Mouse (Mus musculus): ENCODE data around the gene Tnxb.
"Not testable (repeated sequence)": the region's sequence is repeated elsewhere in the genome, so short reads cannot be mapped to it uniquely, and the experiment has no call there.

Gene Tnxb

DNA sequence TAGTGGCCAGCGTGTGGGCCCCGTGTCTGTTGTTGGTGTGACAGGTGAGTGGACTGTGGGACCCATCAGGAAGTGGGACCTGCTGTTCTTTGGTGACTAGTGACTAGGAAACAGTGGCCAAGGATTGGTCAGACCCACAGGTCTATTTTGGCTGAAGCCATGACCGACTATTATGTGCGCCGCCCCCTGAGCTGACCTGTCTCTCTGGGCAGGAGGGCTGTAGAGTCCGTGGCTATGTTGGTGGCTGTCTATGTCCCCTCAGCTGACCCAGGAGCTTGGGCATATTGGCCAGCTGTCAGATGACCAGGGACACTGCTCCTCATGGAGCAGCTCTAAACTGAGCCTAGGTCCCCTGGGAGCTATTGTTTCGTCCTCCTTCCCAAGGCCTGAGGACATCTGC is 18.6 kb downstream of the Tnxb start:
- DNase-seq = no peak

DNA sequence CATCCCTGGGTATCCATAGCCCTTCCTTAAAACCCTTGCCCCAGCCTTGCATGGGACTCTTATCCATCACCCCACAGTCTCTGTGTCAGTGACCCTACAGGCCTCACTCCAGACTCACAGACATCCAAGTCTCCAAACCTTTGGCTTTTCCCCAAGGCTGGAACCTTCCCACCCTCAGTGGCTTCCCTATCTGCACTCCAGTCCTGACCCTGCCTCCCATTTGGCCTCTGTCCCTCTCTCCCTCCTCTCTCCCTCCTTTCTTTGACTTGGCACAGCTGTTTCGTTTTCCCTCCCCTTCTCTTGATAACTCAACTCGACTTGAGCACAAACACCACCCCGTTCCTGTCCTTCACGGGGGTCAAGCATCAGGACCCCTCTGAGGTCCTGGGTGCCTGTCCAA is 20.1 kb downstream of the Tnxb start:
- peak; percentile 60 for DNase-seq

DNA sequence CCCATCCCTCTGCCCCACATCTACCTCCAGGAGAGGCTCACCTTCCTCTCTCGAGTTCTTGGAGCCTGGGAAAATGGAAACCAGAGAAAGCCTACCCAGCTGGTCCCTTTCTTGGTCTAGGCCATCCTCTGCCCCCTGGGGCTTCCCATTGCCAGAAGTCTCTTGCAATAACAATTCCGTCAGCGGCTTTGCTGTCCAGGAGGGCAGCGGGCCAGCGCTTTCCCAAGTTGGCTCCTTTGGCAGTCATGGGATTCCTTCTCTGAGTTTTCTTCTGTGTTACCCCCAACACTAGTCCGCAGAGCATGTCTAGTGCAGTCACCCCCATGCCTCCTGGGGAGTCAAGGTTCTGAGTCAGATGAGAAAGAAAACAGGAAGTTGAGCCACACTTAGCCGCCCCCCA is 22.6 kb downstream of the Tnxb start:
- peak; percentile 46 for DNase-seq

DNA sequence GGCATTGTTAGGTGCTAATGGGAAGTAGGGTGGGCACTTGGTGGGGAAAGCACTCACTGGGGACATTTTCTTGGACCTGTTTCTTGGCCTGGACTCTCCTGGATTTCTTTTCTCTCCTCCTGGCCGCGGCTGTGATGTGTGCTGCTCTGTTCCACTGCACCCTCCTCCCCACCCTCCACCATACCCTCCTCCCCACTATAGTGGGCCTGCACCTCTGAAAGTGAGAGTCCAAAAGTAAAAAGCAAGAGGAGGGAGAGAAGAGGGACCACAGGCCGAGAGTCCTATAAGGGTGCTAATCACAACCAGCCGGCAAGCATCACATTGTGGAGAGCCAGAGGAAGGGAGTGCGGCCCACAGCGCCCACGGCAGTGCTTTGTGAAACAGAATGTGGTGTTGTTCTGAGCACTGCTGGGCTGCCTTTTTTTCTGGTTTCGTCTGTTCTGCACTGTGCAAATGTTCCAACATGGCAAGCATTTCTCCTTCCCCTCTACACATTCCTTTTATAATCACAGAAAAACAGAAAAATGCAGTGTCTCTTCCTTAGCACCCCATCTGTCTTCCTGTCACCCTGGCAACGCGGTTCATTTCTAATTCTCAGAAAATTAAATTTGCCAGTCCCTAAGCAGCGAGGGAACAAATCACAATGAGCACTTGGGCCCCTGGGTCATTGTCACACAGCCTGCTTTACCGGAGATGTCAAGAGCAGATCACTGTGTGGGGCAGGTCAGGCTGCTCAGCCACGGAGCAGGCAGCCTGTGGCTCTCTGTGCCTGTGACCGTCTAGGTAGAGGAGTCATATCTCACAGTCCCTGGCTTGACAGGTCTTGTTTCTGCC is 29.5 kb downstream of the Tnxb start:
- no peak for DNase-seq

DNA sequence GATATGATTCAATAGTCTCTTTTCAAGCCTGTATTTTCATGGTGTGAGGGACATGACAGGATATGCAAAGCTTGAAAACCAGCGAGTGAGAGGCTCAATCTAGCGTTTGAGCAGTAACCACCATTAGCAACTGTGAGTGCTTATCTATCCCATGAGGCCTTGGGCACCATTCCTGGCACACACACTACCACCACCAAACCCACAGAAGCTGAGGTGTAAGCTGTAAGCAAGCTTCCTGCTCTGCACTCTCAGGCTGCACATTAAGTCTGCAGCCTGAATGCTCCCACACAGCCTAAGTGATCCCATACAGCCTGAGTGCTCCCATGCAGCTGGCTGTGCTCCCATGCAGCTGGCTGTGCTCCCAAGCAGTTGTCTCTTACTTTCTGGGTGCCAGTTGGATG is 30.3 kb downstream of the Tnxb start:
- no peak for DNase-seq

DNA sequence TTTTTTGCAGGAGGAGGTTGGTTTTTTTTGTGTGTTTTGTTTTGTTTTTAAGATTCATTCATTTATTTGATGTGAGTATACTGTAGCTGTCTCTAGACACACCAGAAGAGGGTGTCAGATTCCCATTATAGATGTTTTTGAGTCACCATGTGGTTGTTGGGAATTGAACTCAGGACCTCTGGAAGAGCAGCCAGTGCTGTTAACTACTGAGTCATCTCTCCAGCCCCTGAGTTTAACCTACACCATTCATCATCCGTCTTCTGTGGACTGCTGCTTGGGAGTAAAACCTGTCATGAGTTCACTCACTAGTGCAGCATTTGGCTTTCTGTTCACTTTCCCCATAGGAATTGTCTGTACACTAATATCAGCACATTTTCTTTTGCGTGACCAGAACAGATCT is 36.1 kb downstream of the Tnxb start:
- not testable (repeated sequence) for DNase-seq

DNA sequence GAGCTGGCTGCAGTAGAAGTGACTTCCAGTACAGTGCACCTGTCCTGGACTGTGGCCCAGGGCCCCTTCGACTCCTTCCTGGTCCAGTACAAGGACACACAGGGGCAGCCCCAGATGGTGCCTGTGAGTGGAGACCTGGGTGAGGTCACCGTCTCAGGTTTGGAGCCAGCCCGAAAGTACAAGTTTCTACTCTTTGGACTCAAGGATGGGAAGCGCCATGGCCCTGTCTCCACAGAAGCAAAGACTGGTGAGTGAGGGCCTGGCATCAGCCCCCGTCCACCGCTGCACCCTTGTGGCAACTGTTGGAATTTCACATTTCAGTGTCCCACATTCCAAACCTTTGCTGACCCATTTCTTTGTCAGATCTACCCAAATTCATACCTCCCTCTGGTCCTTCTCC is 42.6 kb downstream of the Tnxb start:
- peak; percentile 76 for DNase-seq

DNA sequence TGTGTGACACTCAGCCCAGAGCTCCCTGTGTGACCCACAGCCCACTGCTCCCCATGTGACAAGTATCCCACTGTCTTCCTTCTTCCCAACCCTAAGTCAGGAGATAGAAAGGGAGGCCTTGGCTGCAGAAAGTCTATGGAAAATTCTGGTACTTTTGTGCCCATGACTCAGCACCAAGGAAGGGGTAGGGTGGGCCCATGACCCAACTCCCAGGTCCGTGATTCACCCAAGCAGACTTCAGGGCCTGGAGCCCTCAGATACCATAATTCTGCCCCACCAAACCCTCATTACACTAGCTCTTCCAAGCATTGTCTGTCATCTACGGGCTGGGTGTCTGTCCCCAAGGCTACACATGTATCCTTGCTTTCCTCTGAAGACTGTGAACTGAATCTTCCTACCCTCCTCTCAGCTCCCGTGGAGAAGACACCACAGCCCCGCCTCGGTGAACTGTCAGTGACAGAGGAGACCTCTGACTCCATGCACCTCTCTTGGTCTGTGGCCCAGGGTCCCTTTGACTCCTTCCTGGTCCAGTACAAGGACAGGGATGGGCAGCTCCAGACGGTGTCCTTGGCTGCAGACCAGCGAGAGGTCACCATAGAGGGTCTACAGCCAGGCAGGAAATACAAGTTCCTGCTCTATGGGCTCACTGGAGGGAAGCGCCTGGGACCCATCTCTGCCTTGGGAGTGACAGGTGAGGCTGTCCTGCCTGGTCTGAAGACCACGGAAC is 44.0 kb downstream of the Tnxb start:
- DNase-seq = peak; percentile 32

DNA sequence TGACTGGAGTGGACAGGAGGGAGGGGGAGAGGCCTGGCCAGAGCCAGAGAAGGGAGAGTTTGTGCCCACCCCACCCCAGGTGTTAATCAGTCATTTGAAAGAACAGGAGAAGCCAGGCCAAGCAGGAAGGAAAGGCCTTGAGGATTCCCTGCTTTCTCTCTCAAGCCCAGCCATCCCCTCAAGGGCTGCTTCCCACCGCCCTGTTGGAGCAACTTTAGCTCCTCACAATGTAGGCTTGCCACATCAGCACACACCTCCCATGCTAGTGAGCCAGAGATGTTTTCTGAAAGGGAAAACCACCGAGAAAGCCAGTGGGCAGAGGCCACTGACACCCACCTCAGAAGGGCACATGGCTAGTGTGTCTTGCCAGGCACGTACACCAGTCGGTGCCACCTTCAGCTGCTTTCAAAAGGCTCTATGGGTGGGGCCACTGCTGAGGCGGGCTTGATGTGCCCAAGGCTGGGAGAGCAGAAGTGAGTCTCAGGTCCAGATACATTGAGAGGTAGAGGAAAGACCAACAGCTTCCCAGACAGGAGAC is 44.6 kb downstream of the Tnxb start:
- not testable (repeated sequence) for DNase-seq

DNA sequence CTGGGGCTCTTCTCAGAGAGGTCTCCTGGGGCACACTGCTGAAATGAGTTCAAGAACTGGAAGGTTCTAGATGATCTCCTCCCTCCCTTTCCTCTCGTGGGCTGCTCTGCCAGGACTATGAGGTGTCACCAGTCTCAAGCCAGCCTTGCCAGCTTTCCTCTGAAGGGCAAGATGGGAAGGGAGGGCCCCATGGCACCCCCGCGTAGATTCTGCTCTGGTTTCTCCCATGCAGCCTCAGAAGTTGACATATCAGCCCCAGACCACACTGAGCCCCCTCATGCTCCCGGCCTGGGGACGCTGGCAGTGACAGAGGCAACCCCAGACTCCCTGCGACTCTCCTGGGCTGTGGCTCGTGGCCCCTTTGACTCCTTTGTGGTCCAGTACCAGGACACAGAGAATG is 45.1 kb downstream of the Tnxb start:
- DNase-seq = not testable (repeated sequence)

DNA sequence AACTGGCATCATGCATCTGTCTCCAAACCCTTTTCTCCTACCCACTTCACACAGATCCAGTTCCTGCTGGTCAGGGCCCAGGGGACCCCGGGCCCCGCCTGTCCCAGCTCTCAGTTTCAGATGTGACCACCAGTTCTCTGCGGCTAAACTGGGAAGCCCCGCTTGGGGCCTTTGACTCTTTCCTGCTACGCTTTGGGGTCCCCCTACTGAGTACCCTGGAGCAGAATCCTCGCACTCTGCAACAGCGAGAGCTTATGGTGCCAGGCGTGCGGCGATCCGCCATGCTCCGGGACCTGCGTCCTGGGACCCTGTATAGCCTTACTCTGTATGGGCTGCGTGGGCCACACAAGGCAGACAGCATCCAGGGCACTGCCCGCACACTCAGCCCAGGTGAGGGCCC is 45.9 kb downstream of the Tnxb start:
- DNase-seq = no peak

DNA sequence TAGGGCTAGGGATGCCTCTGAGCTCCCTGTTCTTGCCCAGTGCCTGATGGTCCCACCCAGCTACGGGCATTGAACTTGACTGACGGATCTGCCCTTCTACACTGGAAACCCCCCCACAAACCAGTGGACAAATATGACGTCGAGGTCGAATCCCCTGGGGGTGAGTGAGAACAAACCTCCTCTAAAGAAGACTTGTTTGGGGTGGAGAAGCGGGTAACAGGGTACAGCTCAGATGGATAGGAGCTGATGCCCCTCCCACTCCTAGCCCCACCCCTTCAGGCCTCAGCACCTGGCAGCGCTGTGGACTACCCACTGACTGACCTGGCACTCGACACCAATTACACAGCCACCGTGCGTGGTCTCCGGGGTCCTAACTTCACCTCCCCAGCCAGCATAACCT is 47.1 kb downstream of the Tnxb start:
- no peak for DNase-seq

DNA sequence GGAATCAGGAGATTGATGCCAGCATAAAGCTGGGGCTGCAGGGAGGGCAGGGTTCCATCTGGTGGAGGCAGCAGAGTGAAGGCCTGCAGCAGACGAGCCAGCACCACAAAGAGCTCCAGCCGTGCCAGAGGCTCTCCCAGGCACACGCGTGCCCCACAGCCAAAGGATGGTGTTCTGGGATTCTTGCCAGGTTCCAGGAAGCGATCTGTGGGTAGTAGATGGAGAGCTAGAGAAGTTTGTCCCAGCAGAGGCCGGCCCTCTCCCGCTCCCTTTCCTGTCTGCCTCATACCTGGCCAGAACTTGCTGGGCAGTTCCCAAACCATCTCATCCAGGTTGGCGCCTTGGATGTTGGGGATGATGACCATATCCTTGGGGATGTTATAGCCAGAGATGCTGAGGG is 49.6 kb downstream of the Tnxb start:
- not testable (repeated sequence) for DNase-seq

DNA sequence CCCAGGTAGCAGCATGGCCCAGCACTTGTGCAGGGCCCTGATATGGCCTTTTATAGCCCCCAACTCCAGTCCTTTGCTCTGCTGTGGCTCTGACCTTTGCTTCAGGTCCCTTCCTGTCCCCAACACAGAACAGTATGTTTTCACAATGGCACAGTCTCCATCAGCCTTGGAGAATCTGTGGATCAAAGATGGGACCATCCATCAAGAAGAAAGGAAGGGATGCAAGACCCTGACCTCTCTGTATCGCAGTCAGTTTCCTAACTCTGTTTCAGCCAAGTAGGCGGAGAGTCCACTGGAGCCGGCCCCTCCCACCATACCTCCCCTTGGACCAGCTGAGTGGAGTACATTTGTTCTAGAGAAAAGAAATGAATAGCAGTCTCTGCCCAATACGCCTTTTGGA is 51.9 kb downstream of the Tnxb start:
- DNase-seq = not testable (repeated sequence)

DNA sequence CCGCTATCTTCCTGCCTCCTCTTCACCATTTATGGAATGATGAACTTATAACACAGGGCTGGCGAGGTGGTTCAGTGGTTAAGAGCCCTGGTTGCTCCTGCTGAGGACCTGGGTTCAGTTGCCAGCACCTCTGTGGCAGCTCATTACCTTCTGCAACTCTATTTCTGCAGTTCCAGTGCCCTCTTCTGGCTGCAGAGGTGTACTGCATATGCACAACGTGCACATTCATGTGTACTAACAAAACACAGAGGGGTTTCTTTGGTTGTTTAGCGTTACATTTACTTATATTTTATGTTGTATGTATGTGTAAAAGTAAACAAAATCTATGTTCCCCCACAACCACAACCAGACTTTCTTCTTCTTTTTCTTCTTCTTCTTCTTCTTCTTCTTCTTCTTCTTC is 52.7 kb downstream of the Tnxb start:
- no peak for DNase-seq

DNA sequence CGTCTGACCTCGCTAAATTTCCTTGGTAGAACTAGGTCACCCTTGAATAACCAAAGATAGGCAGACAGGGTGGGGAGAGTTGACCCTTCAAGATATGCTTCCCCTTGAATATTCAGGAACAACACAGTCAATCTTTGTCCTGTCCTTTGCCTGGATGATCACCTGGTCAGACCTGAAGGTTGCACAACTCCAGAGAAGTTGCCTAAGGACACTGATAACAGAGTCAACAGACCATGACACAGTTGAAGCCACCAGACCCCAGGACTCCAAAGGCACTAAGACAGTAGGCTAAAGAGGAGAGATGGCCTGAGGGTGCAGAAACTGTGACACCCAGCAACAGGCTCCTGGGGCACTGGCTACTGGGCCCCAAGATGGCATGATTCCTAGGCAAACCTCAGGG is 57.6 kb downstream of the Tnxb start:
- no peak for DNase-seq

DNA sequence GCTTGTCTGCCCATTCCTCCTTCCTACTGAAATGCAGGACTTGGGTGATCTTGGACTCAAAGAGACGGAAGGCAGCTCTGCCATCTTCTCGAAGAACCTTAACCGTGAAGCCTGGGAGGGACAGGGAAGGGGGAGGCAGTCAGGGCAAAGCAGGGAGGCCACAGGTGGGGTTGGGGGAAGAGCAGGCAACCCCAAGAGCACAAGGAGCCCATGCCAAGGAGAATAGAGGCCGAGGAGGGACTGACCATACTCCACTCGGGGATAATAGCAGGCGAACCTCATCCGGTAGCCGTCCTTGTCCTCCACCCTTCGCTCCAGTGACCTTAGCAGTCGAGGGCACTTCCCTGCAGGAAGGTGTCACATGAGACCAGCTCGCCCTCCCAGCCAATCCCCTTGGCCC is 58.8 kb downstream of the Tnxb start:
- not testable (repeated sequence) for DNase-seq

DNA sequence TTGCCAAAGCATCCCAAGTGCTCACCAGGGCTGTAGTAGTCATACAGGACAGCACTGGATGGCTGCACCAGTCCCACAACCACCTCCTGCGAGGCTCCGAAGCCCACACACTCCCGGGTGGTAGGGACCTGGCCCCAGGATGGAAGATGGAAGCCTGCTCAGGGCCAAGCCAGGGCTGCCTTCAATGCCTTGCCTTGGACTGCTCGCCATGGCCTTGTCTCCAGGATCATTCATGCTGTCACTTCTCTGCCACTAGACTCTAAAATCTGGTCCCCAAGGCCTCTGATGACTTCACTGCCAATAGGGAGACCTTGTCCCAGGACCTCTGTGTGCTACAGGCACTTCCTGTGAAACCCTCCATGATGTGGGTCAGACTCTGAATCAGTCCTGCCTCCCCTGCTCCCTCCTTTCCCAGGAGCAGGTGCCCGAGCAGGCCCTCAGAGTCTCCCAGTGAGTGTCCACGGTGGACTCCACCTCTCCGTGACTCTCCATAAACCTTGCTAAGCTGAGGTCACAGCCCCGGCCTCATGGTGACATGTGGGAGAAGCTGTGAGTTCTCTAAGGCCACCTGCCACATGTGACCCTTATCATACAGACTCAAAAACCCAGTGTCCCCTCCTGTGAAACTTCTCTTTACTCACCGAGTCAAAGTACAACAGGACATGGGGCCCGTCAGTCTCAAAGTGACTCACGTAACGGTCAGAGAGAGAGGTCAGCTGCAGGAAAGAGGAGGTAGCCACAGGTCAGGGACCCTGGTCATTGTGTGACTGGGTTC is 59.6 kb downstream of the Tnxb start:
- DNase-seq = not testable (repeated sequence)

DNA sequence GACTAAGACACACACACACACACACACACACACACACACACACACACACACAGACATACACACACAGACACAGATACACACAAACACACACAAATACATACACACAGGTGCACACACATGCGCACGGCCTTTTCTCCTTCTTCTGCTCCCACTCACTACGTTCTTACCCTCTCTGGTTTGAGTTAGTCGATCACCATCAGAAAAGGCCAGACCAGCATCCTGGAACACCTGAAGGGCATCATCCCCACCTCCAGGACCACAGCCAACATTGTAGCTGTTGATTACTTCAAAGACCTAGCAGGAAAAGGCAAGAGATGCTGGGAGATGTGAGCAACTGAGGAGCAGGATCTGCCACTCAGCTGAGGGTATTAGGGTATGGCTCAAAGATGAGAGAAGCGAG is 67.1 kb downstream of the Tnxb start:
- not testable (repeated sequence) for DNase-seq

DNA sequence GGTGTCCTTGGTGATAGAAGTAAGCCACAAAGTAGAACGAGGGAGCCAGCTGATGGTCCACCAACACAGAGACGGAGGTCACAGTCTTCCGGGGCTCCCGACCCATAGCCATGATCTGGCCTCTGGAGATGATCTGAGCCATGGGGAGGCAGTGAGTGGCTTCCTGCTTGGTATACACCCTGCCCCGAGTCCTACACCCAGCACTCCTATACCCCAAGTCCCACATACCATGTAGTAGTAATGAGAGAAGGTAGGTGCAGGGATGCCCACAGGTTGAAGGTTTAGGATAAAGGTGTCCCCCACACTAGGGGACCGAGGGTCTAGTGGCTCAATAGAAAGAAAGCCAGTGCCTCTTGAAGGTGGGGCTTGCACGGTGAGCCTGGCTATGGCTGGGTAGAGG is 69.4 kb downstream of the Tnxb start:
- not testable (repeated sequence) for DNase-seq

DNA sequence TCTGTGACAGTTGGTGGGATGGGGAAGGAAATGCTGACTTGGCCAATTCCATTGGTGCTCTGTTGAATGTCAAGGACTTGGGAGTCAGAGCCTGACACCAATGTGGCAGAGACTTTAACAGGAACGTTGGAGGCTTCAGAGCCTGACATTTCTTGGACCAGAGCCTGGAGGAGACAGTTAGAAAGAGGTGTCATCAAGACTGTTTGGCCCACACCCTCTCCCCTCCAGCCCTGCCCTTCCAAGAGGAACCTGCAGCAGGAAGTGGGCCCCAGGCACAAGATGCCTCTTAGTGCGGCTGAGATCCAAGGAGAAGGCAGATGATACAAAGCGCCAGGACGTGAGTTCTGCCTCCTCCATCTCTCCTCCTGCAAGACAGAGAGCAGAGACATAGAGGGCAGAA is 69.9 kb downstream of the Tnxb start:
- no peak for DNase-seq

DNA sequence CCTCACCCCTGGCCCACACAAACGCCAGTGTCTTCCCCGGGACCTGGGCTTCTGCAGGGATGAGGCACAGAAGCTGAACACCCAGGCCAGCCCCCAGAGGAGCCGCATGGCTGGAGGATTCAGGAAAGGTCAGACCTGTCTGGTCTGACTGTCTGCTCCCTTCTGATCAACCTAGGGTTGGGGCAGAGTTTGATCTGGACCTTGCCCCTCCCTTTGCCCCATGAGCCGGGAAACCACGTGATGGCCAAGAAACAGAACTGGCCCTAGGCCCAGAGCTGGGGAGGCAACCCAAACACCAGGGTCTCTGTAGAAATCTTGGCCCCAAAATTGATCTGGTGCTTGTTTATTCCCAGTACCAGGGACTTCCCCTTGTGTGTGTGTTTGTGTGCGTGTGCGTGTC is 73.4 kb downstream of the Tnxb start, which contains the start of gene C4b:
Gene C4b, minus strand, starts transcription at position 164 of the 400 bp plus-strand sequence.
- DNase-seq = peak; percentile 65

DNA sequence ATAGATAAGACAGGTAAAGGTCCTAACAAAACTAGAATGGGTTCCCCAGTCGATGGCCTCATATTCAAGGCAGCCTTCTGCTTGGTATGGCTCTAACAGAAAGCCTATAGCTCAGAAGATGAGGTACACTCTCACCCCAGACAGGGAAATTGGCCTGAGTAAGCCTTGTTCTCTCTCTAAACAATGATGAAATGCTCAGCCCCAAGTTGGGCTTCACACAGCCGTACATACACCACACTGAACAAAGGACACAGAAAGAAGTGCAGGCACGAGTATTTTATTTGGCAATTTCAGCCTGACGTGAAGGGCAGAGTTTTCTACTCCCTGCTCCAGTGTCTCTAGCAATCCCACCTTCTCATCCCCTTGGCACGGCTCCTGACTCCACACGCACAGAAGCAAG is 73.9 kb downstream of the Tnxb start:
- DNase-seq = no peak

Data from kidney, adult 9 months (tissue).